Mouse (Mus musculus) left cerebral cortex, adult 9 months (tissue): ENCODE data around the gene Adgrf3.

Source experiments
- DNase-seq, 2 experiments: peaks; one replicate each; pipeline ENCODE4 v3.0.0; 2022; ENCODE audit warnings: low spot score in 2 of 2

Adgrf3 gene

GRCm38 (mm10) chr5:30152007-30152406 is 53.5 kb downstream of the Adgrf3 start:
- DNase-seq, result no peak

- no peak for DNase-seq
Measured at GRCm38 (mm10) chr5:30148133-30148920, 57.2 kb downstream of the Adgrf3 start.

- no peak for DNase-seq
Measured at GRCm38 (mm10) chr5:30146526-30146925, 59.0 kb downstream of the Adgrf3 start.
